Mouse (Mus musculus): ENCODE results near the gene Smim6. TPM values are rescaled to one million over a fixed set of nuclear protein-coding genes. Genes with fewer than 3 reads are reported as not detected.

The Smim6 gene
- polyA plus RNA-seq, 1 experiment = 0.19 TPM

DNA sequence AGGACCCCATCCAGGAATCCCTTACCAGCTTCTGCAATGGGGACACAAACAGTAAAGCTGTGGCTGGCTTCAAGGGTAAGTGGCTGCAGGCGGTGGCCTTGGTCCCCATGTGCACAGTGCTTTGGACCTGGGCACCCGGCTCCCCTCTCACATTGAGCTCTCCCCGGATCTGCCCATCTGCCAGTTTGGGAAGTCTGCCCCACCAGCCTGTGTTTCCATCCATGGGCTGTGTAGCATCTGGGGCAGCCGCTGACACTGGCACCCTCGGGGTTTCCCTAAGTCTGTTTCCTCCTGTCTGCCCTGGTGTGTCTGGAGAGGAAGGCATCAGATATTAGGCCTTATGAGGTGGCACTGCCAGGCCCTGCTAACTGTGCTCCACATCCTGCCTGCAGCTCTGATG, 23.8 kb upstream of the Smim6 start:
- TF ChIP-seq POLR2A (IDR thresholded peaks at IDR 0.05; ENCODE audit: low read depth, low read length) (no peak), CTCF (IDR thresholded peaks at IDR 0.05; ENCODE audit: extremely low read depth, insufficient read depth, insufficient read length, insufficient replicate concordance) (no peak)
- H3K4me1 ChIP-seq (ENCODE audit: control insufficient read depth, insufficient read depth, insufficient read length) = no peaks in the 10 kb centered on the region
- no peaks in the 10 kb centered on the region for H3K27me3 ChIP-seq (ENCODE audit: control insufficient read depth, insufficient read depth, low read length)
- H3K36me3 ChIP-seq (ENCODE audit: control insufficient read depth, insufficient read depth, low read length) = peaks cover 6% of the 10 kb centered on the region
- no peak overlapping the region for H3K4me3 ChIP-seq (ENCODE audit: extremely low read depth, insufficient read depth, insufficient read length)
- no peak for DNase-seq (ENCODE audit: low read depth in 1 of 2, low spot score in 2 of 2)
- 65% methylated on average over 5 of the region's 5 CpGs for WGBS
- H3K27ac ChIP-seq (ENCODE audit: insufficient read depth, low read length) = no peak overlapping the region

- Histone ChIP-seq H3K27ac (ENCODE audit: insufficient read depth, low read length) (no peak overlapping the region), H3K4me3 (ENCODE audit: extremely low read depth, insufficient read depth, insufficient read length) (no peak overlapping the region), H3K4me1 (ENCODE audit: control insufficient read depth, insufficient read depth, insufficient read length) (no peaks in the 10 kb centered on the region), H3K27me3 (ENCODE audit: control insufficient read depth, insufficient read depth, low read length) (no peaks in the 10 kb centered on the region), H3K36me3 (ENCODE audit: control insufficient read depth, insufficient read depth, low read length) (peaks cover 16% of the 10 kb centered on the region)
- no peak for DNase-seq (ENCODE audit: low read depth in 1 of 2, low spot score in 2 of 2)
- no peak for TF ChIP-seq CTCF (IDR thresholded peaks at IDR 0.05; ENCODE audit: extremely low read depth, insufficient read depth, insufficient read length, insufficient replicate concordance)
- TF ChIP-seq POLR2A (IDR thresholded peaks at IDR 0.05; ENCODE audit: low read depth, low read length) = no peak
- WGBS = 93% methylated on average over 6 of the region's 6 CpGs
Measured at GRCm38 (mm10) chr11:115889159-115889558, 22.7 kb upstream of the Smim6 start.

GRCm38 (mm10) chr11:115892213-115892612, 19.6 kb upstream of the Smim6 start:
- H3K36me3 ChIP-seq (ENCODE audit: control insufficient read depth, insufficient read depth, low read length) = peaks cover 38% of the 10 kb centered on the region
- WGBS = 96% methylated on average over 6 of the region's 6 CpGs
- no peaks in the 10 kb centered on the region for H3K27me3 ChIP-seq (ENCODE audit: control insufficient read depth, insufficient read depth, low read length)
- TF ChIP-seq CTCF (IDR thresholded peaks at IDR 0.05; ENCODE audit: extremely low read depth, insufficient read depth, insufficient read length, insufficient replicate concordance) = no peak
- TF ChIP-seq POLR2A (IDR thresholded peaks at IDR 0.05; ENCODE audit: low read depth, low read length) = no peak
- H3K4me3 ChIP-seq (ENCODE audit: extremely low read depth, insufficient read depth, insufficient read length) = no peak overlapping the region
- DNase-seq (ENCODE audit: low read depth in 1 of 2, low spot score in 2 of 2) = no peak
- no peak overlapping the region for H3K27ac ChIP-seq (ENCODE audit: insufficient read depth, low read length)
- H3K4me1 ChIP-seq (ENCODE audit: control insufficient read depth, insufficient read depth, insufficient read length) = no peaks in the 10 kb centered on the region

GRCm38 (mm10) chr11:115893071-115893470, 18.7 kb upstream of the Smim6 start:
- 92% methylated on average over 9 of the region's 9 CpGs for WGBS
- no peak for TF ChIP-seq POLR2A (IDR thresholded peaks at IDR 0.05; ENCODE audit: low read depth, low read length)
- TF ChIP-seq CTCF (IDR thresholded peaks at IDR 0.05; ENCODE audit: extremely low read depth, insufficient read depth, insufficient read length, insufficient replicate concordance) = no peak
- no peaks in the 10 kb centered on the region for H3K27me3 ChIP-seq (ENCODE audit: control insufficient read depth, insufficient read depth, low read length)
- no peak for DNase-seq (ENCODE audit: low read depth in 1 of 2, low spot score in 2 of 2)
- no peak overlapping the region for H3K4me3 ChIP-seq (ENCODE audit: extremely low read depth, insufficient read depth, insufficient read length)
- H3K36me3 ChIP-seq (ENCODE audit: control insufficient read depth, insufficient read depth, low read length) = peaks cover 39% of the 10 kb centered on the region
- no peaks in the 10 kb centered on the region for H3K4me1 ChIP-seq (ENCODE audit: control insufficient read depth, insufficient read depth, insufficient read length)
- H3K27ac ChIP-seq (ENCODE audit: insufficient read depth, low read length) = no peak overlapping the region

GRCm38 (mm10) chr11:115894755-115895520, 16.9 kb upstream of the Smim6 start:
- no peak for DNase-seq (ENCODE audit: low read depth in 1 of 2, low spot score in 2 of 2)
- no peak overlapping the region for H3K4me3 ChIP-seq (ENCODE audit: extremely low read depth, insufficient read depth, insufficient read length)
- H3K27ac ChIP-seq (ENCODE audit: insufficient read depth, low read length) = no peak overlapping the region
- H3K27me3 ChIP-seq (ENCODE audit: control insufficient read depth, insufficient read depth, low read length) = no peaks in the 10 kb centered on the region
- peaks cover 10% of the 10 kb centered on the region; the same call in 1 of the 2 replicates for H3K4me1 ChIP-seq (ENCODE audit: control insufficient read depth, insufficient read depth, insufficient read length)
- WGBS = 75% methylated on average over 14 of the region's 14 CpGs
- H3K36me3 ChIP-seq (ENCODE audit: control insufficient read depth, insufficient read depth, low read length) = peaks cover 39% of the 10 kb centered on the region
- TF ChIP-seq CTCF (IDR thresholded peaks at IDR 0.05; ENCODE audit: extremely low read depth, insufficient read depth, insufficient read length, insufficient replicate concordance) (no peak), POLR2A (IDR thresholded peaks at IDR 0.05; ENCODE audit: low read depth, low read length) (no peak)

GRCm38 (mm10) chr11:115898446-115898845, 13.4 kb upstream of the Smim6 start:
- no peak overlapping the region for H3K4me3 ChIP-seq (ENCODE audit: extremely low read depth, insufficient read depth, insufficient read length)
- no peaks in the 10 kb centered on the region for H3K27me3 ChIP-seq (ENCODE audit: control insufficient read depth, insufficient read depth, low read length)
- peaks cover 29% of the 10 kb centered on the region for H3K36me3 ChIP-seq (ENCODE audit: control insufficient read depth, insufficient read depth, low read length)
- peaks cover 17% of the 10 kb centered on the region; the same call in 1 of the 2 replicates for H3K4me1 ChIP-seq (ENCODE audit: control insufficient read depth, insufficient read depth, insufficient read length)
- 16% methylated on average over 7 of the region's 7 CpGs for WGBS
- H3K27ac ChIP-seq (ENCODE audit: insufficient read depth, low read length) = no peak overlapping the region
- TF ChIP-seq POLR2A (IDR thresholded peaks at IDR 0.05; ENCODE audit: low read depth, low read length) (no peak), CTCF (IDR thresholded peaks at IDR 0.05; ENCODE audit: extremely low read depth, insufficient read depth, insufficient read length, insufficient replicate concordance) (no peak)
- no peak for DNase-seq (ENCODE audit: low read depth in 1 of 2, low spot score in 2 of 2)

- no peak overlapping the region for H3K27ac ChIP-seq (ENCODE audit: insufficient read depth, low read length)
- H3K27me3 ChIP-seq (ENCODE audit: control insufficient read depth, insufficient read depth, low read length) = no peaks in the 10 kb centered on the region
- H3K4me3 ChIP-seq (ENCODE audit: extremely low read depth, insufficient read depth, insufficient read length) = no peak overlapping the region
- 12% methylated on average over 4 of the region's 4 CpGs for WGBS
- peaks cover 26% of the 10 kb centered on the region for H3K36me3 ChIP-seq (ENCODE audit: control insufficient read depth, insufficient read depth, low read length)
- peaks cover 21% of the 10 kb centered on the region; the same call in 1 of the 2 replicates for H3K4me1 ChIP-seq (ENCODE audit: control insufficient read depth, insufficient read depth, insufficient read length)
- no peak for TF ChIP-seq POLR2A (IDR thresholded peaks at IDR 0.05; ENCODE audit: low read depth, low read length)
- TF ChIP-seq CTCF (IDR thresholded peaks at IDR 0.05; ENCODE audit: extremely low read depth, insufficient read depth, insufficient read length, insufficient replicate concordance) = peak; percentile 57; the same call in 1 of the 2 replicates
- peak in 1 of 2 experiments; percentile 33 for DNase-seq (ENCODE audit: low read depth in 1 of 2, low spot score in 2 of 2)
Measured at GRCm38 (mm10) chr11:115898886-115899285, 12.9 kb upstream of the Smim6 start.

Measured in spleen, adult 2 months (tissue).